Mouse (Mus musculus) hindbrain, embryonic 13.5 days (tissue): ENCODE data around the gene Tbrg4. TPM values are rescaled to one million over a fixed set of nuclear protein-coding genes. Genes with fewer than 3 reads are reported as not detected.

ENCODE experiments used
- ATAC-seq: fragments of 200-750 bp; cut with Nextera tagmentation; 2 replicates; pipeline ENCODE4 v1.8.0; 2017; ENCODE audit warnings: moderate TSS enrichment; ENCODE audit not compliant: low FRiP score
- H3K27ac ChIP-seq: fragments of 300-500 bp; sonication (generic); 2 replicates; pipeline ENCODE4 v1.5.1; 2015; ENCODE audit warnings: inconsistent platforms, mild to moderate bottlenecking, moderate library complexity
- H3K27me3 ChIP-seq: fragments of 300-500 bp; sonication (generic); 2 replicates; pipeline ENCODE4 v1.6.1; 2015; ENCODE audit warnings: mild to moderate bottlenecking, inconsistent platforms
- H3K36me3 ChIP-seq: fragments of 300-500 bp; sonication (generic); 2 replicates; pipeline ENCODE4 v1.6.1; 2015; ENCODE audit warnings: mild to moderate bottlenecking, inconsistent platforms
- H3K4me1 ChIP-seq: fragments of 300-500 bp; sonication (generic); replicated peaks from 2 replicates; pipeline ENCODE4 v1.6.1; 2015; ENCODE audit warnings: inconsistent platforms
- H3K4me2 ChIP-seq: fragments of 300-500 bp; sonication (generic); 2 replicates; pipeline ENCODE4 v1.6.1; 2015; ENCODE audit warnings: inconsistent platforms, mild to moderate bottlenecking, moderate library complexity
- H3K4me3 ChIP-seq: fragments of 300-500 bp; sonication (generic); 2 replicates; pipeline ENCODE4 v1.5.1; 2015; ENCODE audit warnings: mild to moderate bottlenecking, inconsistent platforms
- H3K9ac ChIP-seq: fragments of 300-500 bp; sonication (generic); 2 replicates; pipeline ENCODE4 v1.6.1; 2015; ENCODE audit warnings: mild to moderate bottlenecking, inconsistent platforms
- H3K9me3 ChIP-seq: fragments of 300-500 bp; sonication (generic); 2 replicates; pipeline ENCODE4 v1.6.1; 2016; ENCODE audit warnings: inconsistent platforms
- WGBS: fragments of 180-500 bp; shearing (Covaris S2); methylation state at CpG from one replicate; pipeline ENCODE4 v1.1.7; 2015; 5-methylcytosine and 5-hydroxymethylcytosine counted together
- polyA plus RNA-seq: library from polyadenylated mRNA; unstranded; fragments of >200 nt; fragmentation: Nextera tagmentation; extraction: Ambion mirVana; gene quantifications from 2 replicates; pipeline ENCODE4 v1.2.1, GENCODE M21; 2015

The Tbrg4 gene
- polyA plus RNA-seq, 1 experiment from 2014 or later = 29.2 TPM

GRCm38 (mm10) chr11:6647831-6648724 lies 22.2 kb upstream of the Tbrg4 start:
- Histone ChIP-seq H3K27me3 (no peaks in the 10 kb centered on the region), H3K27ac (no peak overlapping the region), H3K4me2 (no peak overlapping the region), H3K9ac (no peak overlapping the region), H3K36me3 (no peaks in the 10 kb centered on the region), H3K4me3 (no peak overlapping the region), H3K9me3 (no peaks in the 10 kb centered on the region), H3K4me1 (no peaks in the 10 kb centered on the region)
- 64% methylated on average over 9 of the region's 9 CpGs for WGBS
- ATAC-seq = no peak

- Histone ChIP-seq H3K4me2 (no peak overlapping the region), H3K36me3 (no peaks in the 10 kb centered on the region), H3K4me3 (no peak overlapping the region), H3K27me3 (no peaks in the 10 kb centered on the region), H3K4me1 (no peaks in the 10 kb centered on the region), H3K9me3 (no peaks in the 10 kb centered on the region), H3K9ac (no peak overlapping the region), H3K27ac (no peak overlapping the region)
- ATAC-seq = no peak
- 70% methylated on average over 6 of the region's 6 CpGs for WGBS
Measured at GRCm38 (mm10) chr11:6644566-6644965, 18.7 kb upstream of the Tbrg4 start.

GRCm38 (mm10) chr11:6639072-6639471 lies 13.2 kb upstream of the Tbrg4 start:
- no peaks in the 10 kb centered on the region for H3K27me3 ChIP-seq
- H3K4me1 ChIP-seq = no peaks in the 10 kb centered on the region
- WGBS = 81% methylated on average over 6 of the region's 6 CpGs
- no peaks in the 10 kb centered on the region for H3K9me3 ChIP-seq
- H3K9ac ChIP-seq = no peak overlapping the region
- H3K27ac ChIP-seq = no peak overlapping the region
- H3K36me3 ChIP-seq = no peaks in the 10 kb centered on the region
- no peak overlapping the region for H3K4me2 ChIP-seq
- no peak for ATAC-seq
- no peak overlapping the region for H3K4me3 ChIP-seq

GRCm38 (mm10) chr11:6638537-6638936 lies 12.7 kb upstream of the Tbrg4 start, which contains the start of gene Wap:
Gene Wap (minus strand): TSS chr11:6638637.
- no peaks in the 10 kb centered on the region for H3K27me3 ChIP-seq
- H3K9me3 ChIP-seq = no peaks in the 10 kb centered on the region
- H3K4me2 ChIP-seq = no peak within 1 kb of the TSS
- H3K4me1 ChIP-seq = no peaks in the 10 kb centered on the region
- H3K36me3 ChIP-seq = no peaks in the 10 kb centered on the region
- ATAC-seq = no peak
- H3K9ac ChIP-seq = no peak within 1 kb of the TSS
- 88% methylated on average over 4 of the region's 4 CpGs for WGBS
- no peak within 1 kb of the TSS for H3K4me3 ChIP-seq
- H3K27ac ChIP-seq = no peak within 1 kb of the TSS

- Histone ChIP-seq H3K27ac (no peak overlapping the region), H3K36me3 (no peaks in the 10 kb centered on the region), H3K4me2 (no peak overlapping the region), H3K9me3 (no peaks in the 10 kb centered on the region), H3K4me1 (no peaks in the 10 kb centered on the region), H3K27me3 (no peaks in the 10 kb centered on the region), H3K9ac (no peak overlapping the region), H3K4me3 (no peak overlapping the region)
- WGBS = 78% methylated on average over 8 of the region's 8 CpGs
- no peak for ATAC-seq
Measured at GRCm38 (mm10) chr11:6636150-6636549, 10.3 kb upstream of the Tbrg4 start.

GRCm38 (mm10) chr11:6629655-6630054 lies 3.8 kb upstream of the Tbrg4 start:
- no peak overlapping the region for H3K27ac ChIP-seq
- no peaks in the 10 kb centered on the region for H3K9me3 ChIP-seq
- H3K9ac ChIP-seq = no peak overlapping the region
- no peak overlapping the region for H3K4me3 ChIP-seq
- H3K4me2 ChIP-seq = no peak overlapping the region
- no peak for ATAC-seq
- no peaks in the 10 kb centered on the region for H3K36me3 ChIP-seq
- no peaks in the 10 kb centered on the region for H3K27me3 ChIP-seq
- H3K4me1 ChIP-seq = peaks cover 14% of the 10 kb centered on the region

- no peak overlapping the region for H3K4me3 ChIP-seq
- H3K27ac ChIP-seq = no peak overlapping the region
- 24% methylated on average over 4 of the region's 4 CpGs for WGBS
- peaks cover 25% of the 10 kb centered on the region for H3K4me1 ChIP-seq
- H3K36me3 ChIP-seq = peaks cover 8% of the 10 kb centered on the region
- no peaks in the 10 kb centered on the region for H3K27me3 ChIP-seq
- H3K4me2 ChIP-seq = no peak overlapping the region
- H3K9me3 ChIP-seq = no peaks in the 10 kb centered on the region
- no peak for ATAC-seq
- H3K9ac ChIP-seq = no peak overlapping the region
Measured at GRCm38 (mm10) chr11:6628568-6628967, 2.7 kb upstream of the Tbrg4 start.

GRCm38 (mm10) chr11:6627731-6628130 lies 1.9 kb upstream of the Tbrg4 start:
- no peak overlapping the region for H3K4me2 ChIP-seq
- ATAC-seq = no peak
- no peaks in the 10 kb centered on the region for H3K9me3 ChIP-seq
- peaks cover 17% of the 10 kb centered on the region for H3K36me3 ChIP-seq
- WGBS = 93% methylated on average over 4 of the region's 4 CpGs
- no peak overlapping the region for H3K27ac ChIP-seq
- peaks cover 33% of the 10 kb centered on the region for H3K4me1 ChIP-seq
- no peak overlapping the region for H3K9ac ChIP-seq
- no peak overlapping the region for H3K4me3 ChIP-seq
- H3K27me3 ChIP-seq = no peaks in the 10 kb centered on the region

GRCm38 (mm10) chr11:6626388-6626772 lies 513 bp upstream of the Tbrg4 start:
- H3K9ac ChIP-seq = peak overlapping the region; percentile 84
- peak overlapping the region; percentile 90 for H3K4me2 ChIP-seq
- ATAC-seq = peak; percentile 36
- H3K9me3 ChIP-seq = no peaks in the 10 kb centered on the region
- H3K27me3 ChIP-seq = no peaks in the 10 kb centered on the region
- peaks cover 27% of the 10 kb centered on the region for H3K36me3 ChIP-seq
- WGBS = 15% methylated on average over 16 of the region's 16 CpGs
- peaks cover 33% of the 10 kb centered on the region for H3K4me1 ChIP-seq
- peak overlapping the region; percentile 71 for H3K4me3 ChIP-seq
- H3K27ac ChIP-seq = peak overlapping the region; percentile 91

GRCm38 (mm10) chr11:6624619-6625382 lies 1.1 kb downstream of the Tbrg4 start:
- Histone ChIP-seq H3K27me3 (no peaks in the 10 kb centered on the region), H3K36me3 (peaks cover 43% of the 10 kb centered on the region), H3K4me1 (peaks cover 33% of the 10 kb centered on the region), H3K9ac (peak overlapping the region; percentile 84), H3K4me3 (peak overlapping the region; percentile 71), H3K9me3 (no peaks in the 10 kb centered on the region), H3K4me2 (peak overlapping the region; percentile 60), H3K27ac (no peak overlapping the region)
- WGBS = 74% methylated on average over 14 of the region's 14 CpGs
- ATAC-seq = no peak

GRCm38 (mm10) chr11:6623704-6624103 lies 2.2 kb downstream of the Tbrg4 start:
- Histone ChIP-seq H3K9me3 (no peaks in the 10 kb centered on the region), H3K27me3 (no peaks in the 10 kb centered on the region), H3K36me3 (peaks cover 54% of the 10 kb centered on the region), H3K9ac (no peak overlapping the region), H3K4me1 (peaks cover 33% of the 10 kb centered on the region), H3K4me3 (peak overlapping the region; percentile 8; the same call in 1 of the 2 replicates), H3K27ac (no peak overlapping the region), H3K4me2 (no peak overlapping the region)
- 92% methylated on average over 10 of the region's 10 CpGs for WGBS
- no peak for ATAC-seq

- H3K4me3 ChIP-seq = no peak overlapping the region
- H3K4me2 ChIP-seq = no peak overlapping the region
- H3K9me3 ChIP-seq = no peaks in the 10 kb centered on the region
- 92% methylated on average over 12 of the region's 12 CpGs for WGBS
- no peak overlapping the region for H3K9ac ChIP-seq
- H3K27ac ChIP-seq = no peak overlapping the region
- peaks cover 92% of the 10 kb centered on the region for H3K36me3 ChIP-seq
- no peaks in the 10 kb centered on the region for H3K27me3 ChIP-seq
- no peaks in the 10 kb centered on the region for H3K4me1 ChIP-seq
- no peak for ATAC-seq
Measured at GRCm38 (mm10) chr11:6615250-6616205, 10.3 kb downstream of the Tbrg4 start.
